Mouse (Mus musculus): ENCODE results near the gene Slc4a10. TPM values are rescaled to one million over a fixed set of nuclear protein-coding genes. Genes with fewer than 3 reads are reported as not detected.

Gene Slc4a10
- polyA plus RNA-seq, 1 experiment from 2014 or later, result 0.42 TPM

DNA sequence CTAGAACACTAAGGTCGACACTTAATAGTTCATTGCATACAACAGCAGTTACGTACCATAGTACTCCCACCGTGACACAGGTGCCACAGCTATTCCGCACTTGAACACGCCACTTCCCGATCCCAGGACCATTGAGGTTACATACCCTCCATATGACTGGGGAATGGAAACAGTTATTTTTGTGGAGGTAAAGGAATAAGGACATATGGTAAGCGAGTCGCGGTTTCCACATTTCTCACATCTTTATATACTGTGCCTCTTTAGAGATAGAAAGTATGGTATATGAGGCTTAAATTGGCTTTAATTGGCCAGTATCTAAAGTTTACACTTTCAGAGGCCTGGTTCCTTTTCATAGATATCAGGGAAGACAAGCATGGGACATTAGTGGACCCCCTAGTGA is 301.5 kb downstream of the Slc4a10 start:
- H3K4me1 ChIP-seq (replicated peaks), result no peaks in the 10 kb centered on the region
- no peak overlapping the region for H3K9ac ChIP-seq
- H3K36me3 ChIP-seq, result no peaks in the 10 kb centered on the region
- no peak overlapping the region for H3K4me2 ChIP-seq
- H3K9me3 ChIP-seq (replicated peaks), result no peaks in the 10 kb centered on the region
- H3K4me3 ChIP-seq, result no peak overlapping the region
- ATAC-seq (ENCODE audit: insufficient number of reproducible peaks, low FRiP score), result no peak
- no peaks in the 10 kb centered on the region for H3K27me3 ChIP-seq (replicated peaks)
- no peak overlapping the region for H3K27ac ChIP-seq (ENCODE audit: poor library complexity, severe bottlenecking)
- whole genome bisulfite sequencing, result 91% methylated on average over 9 of the region's 9 CpGs

DNA sequence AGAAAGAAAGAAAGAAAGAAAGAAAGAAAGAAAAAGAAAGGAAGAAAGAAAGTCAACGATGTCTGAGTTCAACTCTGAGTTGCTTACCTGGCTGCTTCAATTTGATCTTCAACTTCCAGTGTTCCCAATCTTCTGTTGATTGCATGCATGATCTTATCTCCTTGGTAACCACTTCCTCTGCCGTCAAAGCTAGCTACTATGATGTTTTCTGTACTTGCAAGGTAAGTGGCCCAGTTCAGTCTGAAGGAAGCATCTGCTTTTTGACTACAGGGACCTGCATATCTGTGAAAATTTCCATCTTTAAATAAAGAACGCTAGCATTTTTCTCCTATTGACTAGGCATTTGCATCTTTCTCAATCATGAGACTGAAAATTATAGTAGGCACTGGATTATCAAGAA is 305.8 kb downstream of the Slc4a10 start:
- no peak overlapping the region for H3K4me2 ChIP-seq
- no peaks in the 10 kb centered on the region for H3K9me3 ChIP-seq (replicated peaks)
- WGBS, result 74% methylated on average over 3 of the region's 3 CpGs
- no peak for ATAC-seq (ENCODE audit: insufficient number of reproducible peaks, low FRiP score)
- H3K4me3 ChIP-seq, result no peak overlapping the region
- no peak overlapping the region for H3K9ac ChIP-seq
- H3K36me3 ChIP-seq, result no peaks in the 10 kb centered on the region
- H3K27ac ChIP-seq (ENCODE audit: poor library complexity, severe bottlenecking), result no peak overlapping the region
- no peaks in the 10 kb centered on the region for H3K27me3 ChIP-seq (replicated peaks)
- H3K4me1 ChIP-seq (replicated peaks), result no peaks in the 10 kb centered on the region

GRCm38 (mm10) chr2:62355766-62356165 is 309.5 kb downstream of the Slc4a10 start:
- no peak overlapping the region for H3K27ac ChIP-seq (ENCODE audit: poor library complexity, severe bottlenecking)
- H3K4me3 ChIP-seq, result no peak overlapping the region
- H3K4me2 ChIP-seq, result no peak overlapping the region
- no peaks in the 10 kb centered on the region for H3K36me3 ChIP-seq
- 55% methylated on average over 6 of the region's 6 CpGs for WGBS
- H3K4me1 ChIP-seq (replicated peaks), result no peaks in the 10 kb centered on the region
- H3K9ac ChIP-seq, result no peak overlapping the region
- H3K27me3 ChIP-seq (replicated peaks), result no peaks in the 10 kb centered on the region
- no peaks in the 10 kb centered on the region for H3K9me3 ChIP-seq (replicated peaks)
- no peak for ATAC-seq (ENCODE audit: insufficient number of reproducible peaks, low FRiP score)

DNA sequence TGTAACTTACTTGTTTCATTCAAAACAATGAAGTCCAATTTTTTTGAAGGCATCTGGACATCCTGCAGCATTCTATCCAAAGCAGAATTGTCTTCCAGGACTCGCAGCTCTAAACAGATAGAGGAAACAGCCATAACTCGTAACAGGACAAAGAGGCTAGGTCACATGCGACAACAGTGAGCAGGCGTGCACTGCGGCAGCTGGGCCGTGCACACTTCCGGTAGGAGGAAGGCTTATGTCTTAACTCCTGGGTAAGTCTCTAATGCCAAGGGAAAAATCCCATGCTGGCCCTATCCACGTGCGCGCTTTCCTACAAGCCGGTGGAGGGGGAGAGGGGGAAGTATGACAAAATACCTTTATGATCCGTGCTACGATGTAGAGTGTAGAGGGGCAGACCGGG is 310.3 kb downstream of the Slc4a10 start:
- Histone ChIP-seq H3K27ac (ENCODE audit: poor library complexity, severe bottlenecking) (no peak overlapping the region), H3K4me2 (no peak overlapping the region), H3K36me3 (no peaks in the 10 kb centered on the region), H3K9me3 (replicated peaks) (no peaks in the 10 kb centered on the region), H3K4me3 (no peak overlapping the region), H3K27me3 (replicated peaks) (no peaks in the 10 kb centered on the region), H3K4me1 (replicated peaks) (no peaks in the 10 kb centered on the region), H3K9ac (no peak overlapping the region)
- WGBS, result 81% methylated on average over 14 of the region's 14 CpGs
- no peak for ATAC-seq (ENCODE audit: insufficient number of reproducible peaks, low FRiP score)

- Histone ChIP-seq H3K9me3 (replicated peaks) (no peaks in the 10 kb centered on the region), H3K4me2 (no peak overlapping the region), H3K4me1 (replicated peaks) (no peaks in the 10 kb centered on the region), H3K27me3 (replicated peaks) (no peaks in the 10 kb centered on the region), H3K9ac (no peak overlapping the region), H3K4me3 (no peak overlapping the region), H3K27ac (ENCODE audit: poor library complexity, severe bottlenecking) (no peak overlapping the region), H3K36me3 (no peaks in the 10 kb centered on the region)
- 76% methylated on average over 7 of the region's 7 CpGs for WGBS
- ATAC-seq (ENCODE audit: insufficient number of reproducible peaks, low FRiP score), result no peak
Observed at GRCm38 (mm10) chr2:62357259-62357658, 311.0 kb downstream of the Slc4a10 start.

DNA sequence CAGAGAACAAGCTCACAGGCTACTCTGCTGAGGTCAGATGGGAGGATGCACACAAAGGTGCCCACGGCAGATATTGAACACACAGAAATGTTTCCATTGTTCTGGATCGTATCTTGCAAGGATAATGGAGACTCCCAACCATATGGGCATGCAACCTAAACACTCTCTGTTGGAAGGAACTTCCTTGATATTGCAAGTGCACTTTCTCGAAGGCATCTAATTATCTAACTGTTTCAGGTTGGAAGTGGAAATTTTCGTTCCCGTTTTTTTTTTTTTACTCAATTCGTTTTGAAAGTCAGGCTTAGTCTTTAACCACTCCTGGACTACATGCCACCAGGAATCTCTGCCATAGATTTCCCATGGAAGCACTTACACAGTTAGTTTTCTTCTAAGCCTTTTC is 314.6 kb downstream of the Slc4a10 start:
- ATAC-seq (ENCODE audit: insufficient number of reproducible peaks, low FRiP score), result no peak
- Histone ChIP-seq H3K27ac (ENCODE audit: poor library complexity, severe bottlenecking) (no peak overlapping the region), H3K4me3 (no peak overlapping the region), H3K9me3 (replicated peaks) (no peaks in the 10 kb centered on the region), H3K27me3 (replicated peaks) (no peaks in the 10 kb centered on the region), H3K4me1 (replicated peaks) (no peaks in the 10 kb centered on the region), H3K4me2 (no peak overlapping the region), H3K36me3 (no peaks in the 10 kb centered on the region), H3K9ac (no peak overlapping the region)
- WGBS, result 69% methylated on average over 6 of the region's 6 CpGs

- Histone ChIP-seq H3K9me3 (replicated peaks) (no peaks in the 10 kb centered on the region), H3K9ac (no peak overlapping the region), H3K36me3 (no peaks in the 10 kb centered on the region), H3K4me1 (replicated peaks) (no peaks in the 10 kb centered on the region), H3K4me3 (no peak overlapping the region), H3K27ac (ENCODE audit: poor library complexity, severe bottlenecking) (no peak overlapping the region), H3K4me2 (no peak overlapping the region), H3K27me3 (replicated peaks) (no peaks in the 10 kb centered on the region)
- ATAC-seq (ENCODE audit: insufficient number of reproducible peaks, low FRiP score), result no peak
- 68% methylated on average over 3 of the region's 3 CpGs for WGBS
Observed at GRCm38 (mm10) chr2:62361514-62361913, 315.3 kb downstream of the Slc4a10 start.

DNA sequence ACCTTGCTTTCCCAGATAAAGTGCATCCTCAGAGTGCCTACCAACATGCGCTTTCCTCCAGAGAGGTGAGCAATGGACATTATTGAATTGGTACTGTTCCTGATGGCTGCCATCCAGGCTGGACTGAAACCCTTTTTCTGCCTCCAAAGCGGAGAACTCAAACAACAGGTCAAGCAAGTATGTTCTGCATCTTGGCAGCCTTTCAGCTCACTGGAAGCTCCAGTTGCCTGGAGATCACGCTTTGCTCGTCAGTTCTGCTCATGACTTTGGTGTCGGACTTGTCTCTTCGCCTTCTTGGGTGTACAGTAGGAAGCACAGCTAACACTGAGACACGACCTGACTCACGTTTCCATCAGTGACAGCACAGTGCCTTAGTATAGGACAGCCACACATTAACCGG is 315.9 kb downstream of the Slc4a10 start:
- Histone ChIP-seq H3K4me2 (no peak overlapping the region), H3K9me3 (replicated peaks) (no peaks in the 10 kb centered on the region), H3K36me3 (no peaks in the 10 kb centered on the region), H3K27me3 (replicated peaks) (no peaks in the 10 kb centered on the region), H3K9ac (no peak overlapping the region), H3K4me3 (no peak overlapping the region), H3K27ac (ENCODE audit: poor library complexity, severe bottlenecking) (no peak overlapping the region), H3K4me1 (replicated peaks) (no peaks in the 10 kb centered on the region)
- WGBS, result 86% methylated on average over 9 of the region's 9 CpGs
- ATAC-seq (ENCODE audit: insufficient number of reproducible peaks, low FRiP score), result no peak

DNA sequence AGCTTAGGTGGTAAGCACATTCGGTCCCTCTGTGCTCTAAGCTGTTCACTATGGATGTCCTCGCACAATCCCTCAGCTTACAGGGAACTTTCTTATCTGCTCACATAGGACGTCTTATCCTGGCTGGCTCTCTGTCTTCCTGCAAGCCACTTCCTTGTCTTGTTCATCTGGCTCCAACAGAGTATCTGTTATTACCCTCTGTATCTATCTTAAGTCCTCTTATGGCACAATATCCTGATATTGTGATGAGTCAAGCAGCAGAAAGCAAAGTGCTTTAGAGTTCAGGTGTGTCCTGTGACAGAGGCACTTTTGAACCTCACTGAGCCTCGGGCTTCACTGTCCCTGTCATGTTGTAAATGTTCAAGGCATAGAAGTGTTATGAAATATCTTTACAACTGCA is 317.3 kb downstream of the Slc4a10 start:
- ATAC-seq (ENCODE audit: insufficient number of reproducible peaks, low FRiP score), result no peak
- no peaks in the 10 kb centered on the region for H3K4me1 ChIP-seq (replicated peaks)

DNA sequence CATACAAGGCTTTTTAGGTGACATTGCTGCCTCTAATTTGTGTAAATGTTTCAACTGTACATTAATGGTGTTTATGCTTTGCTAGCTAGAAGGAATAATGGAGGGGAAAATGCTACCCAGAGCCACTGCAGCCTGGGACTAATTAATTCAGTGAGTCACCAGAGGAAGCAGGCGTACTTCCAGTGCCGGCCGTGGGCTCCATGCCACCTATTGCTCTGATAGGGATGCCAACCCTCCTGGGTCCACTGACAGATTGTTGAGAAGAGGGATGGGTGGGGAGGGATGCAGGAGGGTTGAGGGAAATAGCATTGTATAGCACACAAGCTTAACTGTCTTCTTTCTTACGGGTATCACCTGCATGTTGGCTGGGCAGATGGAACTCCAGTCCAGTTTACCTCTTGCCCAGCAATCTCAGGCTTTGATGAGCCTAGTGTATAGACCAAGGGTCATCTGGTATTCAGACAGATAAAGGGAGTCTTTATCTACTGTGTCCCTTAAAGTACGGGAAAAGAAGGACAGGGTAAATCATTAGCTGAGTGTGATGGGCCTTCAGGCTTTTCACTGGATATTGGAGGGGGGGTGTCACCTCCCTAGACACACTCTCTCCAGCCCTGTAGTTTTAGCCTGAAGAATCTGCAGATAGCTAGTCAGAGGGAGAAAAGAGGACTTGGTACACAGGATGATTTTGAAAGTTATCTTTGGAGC is 322.2 kb downstream of the Slc4a10 start:
- Histone ChIP-seq H3K9ac (no peak overlapping the region), H3K36me3 (no peaks in the 10 kb centered on the region), H3K4me3 (no peak overlapping the region), H3K9me3 (replicated peaks) (no peaks in the 10 kb centered on the region), H3K4me1 (replicated peaks) (no peaks in the 10 kb centered on the region), H3K27ac (ENCODE audit: poor library complexity, severe bottlenecking) (no peak overlapping the region), H3K4me2 (no peak overlapping the region), H3K27me3 (replicated peaks) (no peaks in the 10 kb centered on the region)
- no peak for ATAC-seq (ENCODE audit: insufficient number of reproducible peaks, low FRiP score)
- 69% methylated on average over 5 of the region's 5 CpGs for WGBS

More for the DNA sequence above, 317.3 kb downstream of the Slc4a10 start:
- Histone ChIP-seq H3K9ac (no peak overlapping the region), H3K4me2 (no peak overlapping the region), H3K36me3 (no peaks in the 10 kb centered on the region), H3K9me3 (replicated peaks) (no peaks in the 10 kb centered on the region), H3K27me3 (replicated peaks) (no peaks in the 10 kb centered on the region), H3K27ac (ENCODE audit: poor library complexity, severe bottlenecking) (no peak overlapping the region), H3K4me3 (no peak overlapping the region)
- 46% methylated on average over 4 of the region's 4 CpGs for WGBS

DNA sequence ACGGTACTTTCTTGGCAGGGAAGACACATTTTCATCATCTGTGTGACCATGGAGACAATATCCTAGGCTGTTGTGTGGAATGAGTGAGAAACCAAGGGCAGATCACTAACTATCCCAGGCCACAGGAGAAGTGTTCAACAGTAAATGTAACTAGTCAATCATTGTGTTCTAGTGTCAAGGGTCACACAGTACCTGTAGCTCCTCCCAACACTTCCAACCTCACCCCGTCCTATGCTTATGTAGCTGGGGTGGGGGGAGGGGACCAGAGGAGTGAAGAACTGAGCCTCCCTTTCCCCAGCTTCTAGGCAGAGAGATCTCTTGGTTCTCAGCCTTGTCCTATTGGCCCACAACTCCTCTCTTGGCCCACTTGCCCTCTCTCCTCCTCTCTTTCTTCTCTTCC is 323.8 kb downstream of the Slc4a10 start:
- Histone ChIP-seq H3K36me3 (no peaks in the 10 kb centered on the region), H3K4me1 (replicated peaks) (no peaks in the 10 kb centered on the region), H3K27me3 (replicated peaks) (no peaks in the 10 kb centered on the region), H3K27ac (ENCODE audit: poor library complexity, severe bottlenecking) (no peak overlapping the region), H3K9ac (no peak overlapping the region), H3K4me3 (no peak overlapping the region), H3K4me2 (no peak overlapping the region), H3K9me3 (replicated peaks) (no peaks in the 10 kb centered on the region)
- ATAC-seq (ENCODE audit: insufficient number of reproducible peaks, low FRiP score), result no peak
- 63% methylated on average over 2 of the region's 2 CpGs for WGBS

DNA sequence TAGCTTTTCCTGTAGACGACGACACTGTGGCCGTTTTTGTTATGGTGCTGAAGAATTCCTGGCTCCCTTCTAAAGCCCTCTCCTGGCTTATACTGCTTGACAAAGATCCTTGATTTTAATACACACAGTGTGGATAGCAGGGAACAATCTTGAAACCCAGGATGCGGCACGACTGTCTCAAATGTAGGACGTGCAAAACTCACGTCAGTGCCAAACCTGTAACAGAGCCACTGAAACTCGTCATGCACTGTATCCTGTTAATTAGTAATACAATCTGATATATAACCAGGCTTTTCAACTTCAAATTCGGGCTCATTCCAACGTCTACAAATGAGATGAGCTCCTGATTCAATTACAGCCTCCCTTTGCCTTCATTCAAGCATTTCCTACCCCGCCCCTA is 327.4 kb downstream of the Slc4a10 start:
- H3K4me1 ChIP-seq (replicated peaks), result no peaks in the 10 kb centered on the region
- H3K4me2 ChIP-seq, result no peak overlapping the region
- H3K27ac ChIP-seq (ENCODE audit: poor library complexity, severe bottlenecking), result no peak overlapping the region
- H3K27me3 ChIP-seq (replicated peaks), result no peaks in the 10 kb centered on the region
- H3K36me3 ChIP-seq, result no peaks in the 10 kb centered on the region
- 76% methylated on average over 11 of the region's 11 CpGs for WGBS
- no peak overlapping the region for H3K9ac ChIP-seq
- no peak for ATAC-seq (ENCODE audit: insufficient number of reproducible peaks, low FRiP score)
- H3K9me3 ChIP-seq (replicated peaks), result no peaks in the 10 kb centered on the region
- H3K4me3 ChIP-seq, result no peak overlapping the region
